ENCODE assay signal across 11 mouse cellular contexts in the genomic region with DNA sequence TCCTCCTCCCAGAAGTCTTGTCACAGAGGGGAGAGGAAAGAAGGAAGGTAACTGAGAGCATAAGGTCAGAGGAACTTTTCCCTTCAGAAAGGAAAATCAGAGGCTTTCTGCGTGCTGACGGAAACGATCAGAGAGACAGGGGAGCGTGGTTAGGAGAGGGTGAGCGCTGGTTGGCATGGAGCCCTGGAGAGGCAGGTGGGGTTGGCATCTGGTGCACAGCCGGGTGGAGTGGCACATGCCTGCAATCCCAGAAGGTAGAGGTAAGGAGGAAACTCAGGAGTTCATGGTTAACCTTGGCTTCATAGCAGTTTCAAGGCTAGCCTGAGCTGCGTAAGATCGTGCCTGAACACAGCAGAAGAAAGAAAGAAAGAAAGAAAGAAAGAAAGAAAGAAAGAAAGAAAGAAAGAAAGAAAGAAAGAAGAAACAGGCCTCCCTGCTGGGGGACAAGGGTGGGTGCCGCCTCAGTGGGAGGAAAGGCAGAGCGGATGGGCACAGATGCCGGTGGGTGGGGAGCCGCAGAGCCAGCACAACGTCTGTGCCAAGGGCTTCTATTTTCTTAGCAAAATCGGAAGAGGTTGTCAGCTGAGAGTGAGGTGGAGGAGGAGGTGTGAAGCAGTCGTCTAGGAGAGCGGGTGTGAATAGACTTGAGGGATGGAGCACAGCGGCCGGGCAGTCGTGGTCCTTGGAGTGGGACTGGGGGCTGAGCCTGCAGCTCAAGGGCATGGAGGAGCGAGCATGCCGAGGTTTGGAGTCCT. TPM values are rescaled to one million over a fixed set of nuclear protein-coding genes. Genes with fewer than 3 reads are reported as not detected.
DNase-seq lines count a peak whose midpoint lies in the region; ATAC-seq and TF ChIP-seq lines count a peak whose summit lies in the region.
"Had no signal": no experiment of that assay in that cellular context is flagged by ENCODE, and none has a peak within 500 bp of the region (broad histone marks: within the 10 kb centered on the region; RNA-seq: fewer than 3 reads in every experiment).

No protein-coding gene starts in this region.

- H3K4me3 ChIP-seq in hindbrain, embryonic 16.5 days (ENCODE audit: low read length): no peak overlapping the region
- H3K4me3 ChIP-seq: liver, embryonic 13.5 days had no signal

- peak; percentile 14 to 28 for DNase-seq in CD8-positive naive resting alpha-beta T cell, adult 2 months (ENCODE audit: low read depth in 2 of 2, low spot score in 2 of 2)
- DNase-seq in brain, embryonic 14.5 days (ENCODE audit: low read depth): peak; percentile 47
- DNase-seq in layer of hippocampus, postnatal 14 days (ENCODE audit: low spot score in 2 of 2): peak; percentile 24 to 63
- no peak for DNase-seq in MN1 (ENCODE audit: low spot score)
- DNase-seq in neural tube, embryonic 10.5 days (ENCODE audit: extremely low spot score, low spot score): no peak
- DNase-seq in liver: no peak
- DNase-seq: liver, embryonic 13.5 days had no signal

- H3K9me3 ChIP-seq in hindbrain, embryonic 16.5 days (ENCODE audit: control insufficient read depth, low read length): no peaks in the 10 kb centered on the region
- H3K9me3 ChIP-seq: liver, embryonic 13.5 days had no signal

- no peaks in the 10 kb centered on the region for H3K36me3 ChIP-seq in hindbrain, embryonic 16.5 days (ENCODE audit: control insufficient read depth, insufficient read depth, low read length)
- H3K36me3 ChIP-seq: liver, embryonic 13.5 days had no signal

- TF ChIP-seq CTCF in brain, embryonic 14.5 days (IDR thresholded peaks at IDR 0.05; ENCODE audit: borderline replicate concordance, extremely low read depth, insufficient read depth, insufficient read length): no peak

- no peak overlapping the region for H3K27ac ChIP-seq in hindbrain, embryonic 16.5 days (ENCODE audit: low read depth, low read length)
- H3K27ac ChIP-seq: liver, embryonic 13.5 days had no signal

- 63% methylated on average over 21 of the region's 21 CpGs for WGBS in hindbrain, embryonic 16.5 days

- H3K4me2 ChIP-seq in hindbrain, embryonic 16.5 days (ENCODE audit: low read length): no peak overlapping the region
- H3K4me2 ChIP-seq: liver, embryonic 13.5 days had no signal

- no peak overlapping the region for H3K9ac ChIP-seq in hindbrain, embryonic 16.5 days (ENCODE audit: low read depth, low read length)
- H3K9ac ChIP-seq: liver, embryonic 13.5 days had no signal

- ATAC-seq in megakaryocyte-erythroid progenitor cell, adult 5-6 weeks (replicated peaks; ENCODE audit: low FRiP score, low TSS enrichment, poor library complexity, severe bottlenecking): peak; percentile 53; the same call in 1 of the 2 replicates
- no peak for ATAC-seq in hindbrain, embryonic 16.5 days
- ATAC-seq: inflammation-experienced regulatory T-cells, adult 6 months; Patski had no signal

- no peaks in the 10 kb centered on the region for H3K4me1 ChIP-seq in hindbrain, embryonic 16.5 days (ENCODE audit: control insufficient read depth, insufficient read depth, low read depth, low read length)
- H3K4me1 ChIP-seq: liver, embryonic 13.5 days had no signal

- no peak for TF ChIP-seq POLR2A in brain, embryonic 14.5 days (IDR thresholded peaks at IDR 0.05; ENCODE audit: borderline replicate concordance, extremely low read depth, insufficient read depth, insufficient read length, poor library complexity, severe bottlenecking)

- no peaks in the 10 kb centered on the region for H3K27me3 ChIP-seq in hindbrain, embryonic 16.5 days (replicated peaks; ENCODE audit: control insufficient read depth, insufficient read depth, low read length)
- H3K27me3 ChIP-seq: Patski had no signal

RNA-seq across cellular contexts. Expression of a gene that starts 41.0 kb away (rescaled TPM):
- 0.93 and 1.1 TPM in 2 replicates for polyA plus RNA-seq in brain, embryonic 14.5 days (2012; rRNA removed)
- total RNA-seq in layer of hippocampus, postnatal 14 days (2021): 10 to 100 TPM; 14.5 to 15.0 TPM
- 11.1 and 12.1 TPM in 2 replicates for total RNA-seq in megakaryocyte-erythroid progenitor cell, adult 5-6 weeks (2014; fragmentation: Nextera tagmentation)
- 7.1 and 8.9 TPM in 2 replicates for total RNA-seq in megakaryocyte-erythroid progenitor cell, adult 5-6 weeks (2017)
- polyA plus RNA-seq in hindbrain, embryonic 16.5 days (2015; fragmentation: Nextera tagmentation; extraction: Ambion mirVana): 1.1 TPM in 2 replicates

Comparison
In these comparisons a context has a peak if more than half of its experiments do, and no peak if none do; other contexts are left out.
1. DNase-seq: peak in CD8-positive naive resting alpha-beta T cell, adult 2 months (2 of 2), brain, embryonic 14.5 days (single experiment) and layer of hippocampus, postnatal 14 days (2 of 2); none in MN1 (single experiment), neural tube, embryonic 10.5 days (single experiment) and liver (single experiment).